Mouse (Mus musculus) erythroblast, embryonic 14.5 days (primary cell): Measurements from ENCODE around the gene Catsperg1. TPM values are rescaled to one million over a fixed set of nuclear protein-coding genes. Genes with fewer than 3 reads are reported as not detected.
"Not testable (repeated sequence)": the region's sequence is repeated elsewhere in the genome, so short reads cannot be mapped to it uniquely, and the experiment has no call there.

Experiments
- H3K27me3 ChIP-seq: 2 replicates; pipeline ENCODE4 v1.6.1; 2012; ENCODE audit warnings: inconsistent platforms; ENCODE audit not compliant: control insufficient read depth
- H3K36me3 ChIP-seq: 2 replicates; pipeline ENCODE4 v1.6.1; 2012; ENCODE audit warnings: mild to moderate bottlenecking, inconsistent platforms; ENCODE audit not compliant: control insufficient read depth
- H3K4me1 ChIP-seq: 2 replicates; pipeline ENCODE4 v1.6.1; 2012; ENCODE audit warnings: inconsistent platforms; ENCODE audit not compliant: control insufficient read depth
- H3K4me3 ChIP-seq: replicated peaks from 2 replicates; pipeline ENCODE3; 2012; ENCODE audit warnings: moderate library complexity, mild to moderate bottlenecking, inconsistent platforms
- H3K9me3 ChIP-seq: 2 replicates; pipeline ENCODE4 v1.6.1; 2012; ENCODE audit warnings: low read length, inconsistent platforms, mixed read lengths; ENCODE audit not compliant: control insufficient read depth
- GATA1 ChIP-seq: IDR thresholded peaks from 2 replicates; pipeline ENCODE4 v1.6.1; 2012; ENCODE audit warnings: low read length, inconsistent platforms, mixed read lengths
- TAL1 ChIP-seq: IDR thresholded peaks from 3 replicates; pipeline ENCODE4 v1.6.1; 2012; ENCODE audit warnings: low read length, inconsistent platforms, mixed read lengths
- polyA plus RNA-seq: library from polyadenylated mRNA; stranded (reverse); fragments of >175 nt; gene quantifications from 2 replicates; pipeline ENCODE4 v1.2.3, GENCODE M21; 2012

The Catsperg1 gene
- polyA plus RNA-seq, 1 experiment, result not detected

DNA sequence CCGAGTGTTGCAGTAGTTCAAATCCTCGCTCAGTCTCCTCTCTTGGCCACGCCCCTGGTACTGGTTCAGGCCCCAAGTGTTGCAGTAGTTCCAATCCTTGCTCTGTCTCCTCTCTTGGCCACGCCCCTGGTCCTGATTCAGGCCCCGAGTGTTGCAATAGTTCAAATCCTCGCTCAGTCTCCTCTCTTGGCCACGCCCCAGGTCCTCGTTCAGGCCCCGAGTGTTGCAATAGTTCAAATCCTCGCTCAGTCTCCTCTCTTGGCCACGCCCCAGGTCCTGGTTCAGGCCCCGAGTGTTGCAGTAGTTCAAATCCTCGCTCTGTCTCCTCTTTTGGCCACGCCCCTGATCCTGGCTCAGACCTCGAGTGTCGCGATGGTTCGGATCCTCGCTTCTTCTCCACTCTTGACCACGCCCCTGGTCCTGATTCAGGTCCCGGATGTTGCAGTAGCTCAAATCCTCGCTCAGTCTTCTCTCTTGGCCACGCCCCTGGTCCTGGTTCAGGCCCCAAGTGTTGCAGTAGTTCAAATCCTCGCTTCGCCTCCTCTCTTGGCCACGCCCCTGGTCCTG, 1.6 kb downstream of the Catsperg1 start:
- H3K36me3 ChIP-seq, result no peaks in the 10 kb centered on the region
- H3K27me3 ChIP-seq, result peaks cover 12% of the 10 kb centered on the region
- peak overlapping the region; percentile 48 for H3K4me3 ChIP-seq
- H3K4me1 ChIP-seq, result peaks cover 26% of the 10 kb centered on the region
- peaks cover 4% of the 10 kb centered on the region; the same call in 1 of the 2 replicates for H3K9me3 ChIP-seq
- TF ChIP-seq GATA1 (no peak), TAL1 (no peak)

DNA sequence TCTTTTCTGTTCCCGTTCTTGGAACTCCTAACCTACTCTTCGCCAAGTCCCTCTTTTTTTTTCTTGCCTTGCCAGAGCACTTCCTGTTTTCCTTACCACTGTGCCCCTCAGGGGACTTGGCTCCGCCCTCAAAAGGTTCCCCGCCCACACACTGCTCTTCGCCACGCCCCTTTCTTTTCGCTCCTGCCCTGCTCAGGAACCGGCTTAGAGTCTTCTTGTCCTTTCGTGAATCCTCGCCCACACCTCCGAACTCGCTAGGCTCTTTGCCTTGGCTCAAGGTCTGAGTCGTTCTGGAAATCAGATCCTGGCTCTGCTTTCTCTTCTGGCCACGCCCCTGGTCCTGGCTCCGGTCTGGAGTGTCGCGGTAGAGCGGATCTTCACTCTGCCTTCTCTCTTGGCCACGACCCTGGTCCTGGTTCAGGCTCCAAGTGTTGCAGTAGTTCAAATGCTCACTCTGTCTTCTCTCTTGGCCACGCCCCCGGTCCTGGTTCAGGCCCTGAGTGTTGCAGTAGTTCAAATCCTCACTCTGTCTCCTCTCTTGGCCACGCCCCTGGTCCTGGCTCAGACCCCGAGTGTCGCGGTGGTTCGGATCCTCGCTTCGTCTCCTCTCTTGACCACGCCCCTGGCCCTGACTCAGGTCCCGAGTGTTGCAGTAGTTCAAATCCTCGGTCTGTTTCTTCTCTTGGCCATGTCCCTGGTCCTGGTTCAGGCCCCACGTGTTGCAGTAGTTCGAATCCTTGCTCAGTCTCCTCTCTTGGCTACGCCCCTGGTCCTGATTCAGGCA, 2.2 kb downstream of the Catsperg1 start:
- Histone ChIP-seq H3K36me3 (no peaks in the 10 kb centered on the region), H3K9me3 (peaks cover 4% of the 10 kb centered on the region; the same call in 1 of the 2 replicates), H3K27me3 (peaks cover 12% of the 10 kb centered on the region), H3K4me1 (peaks cover 26% of the 10 kb centered on the region), H3K4me3 (peak overlapping the region; percentile 48)
- no peak for TF ChIP-seq GATA1
- TF ChIP-seq TAL1, result no peak

DNA sequence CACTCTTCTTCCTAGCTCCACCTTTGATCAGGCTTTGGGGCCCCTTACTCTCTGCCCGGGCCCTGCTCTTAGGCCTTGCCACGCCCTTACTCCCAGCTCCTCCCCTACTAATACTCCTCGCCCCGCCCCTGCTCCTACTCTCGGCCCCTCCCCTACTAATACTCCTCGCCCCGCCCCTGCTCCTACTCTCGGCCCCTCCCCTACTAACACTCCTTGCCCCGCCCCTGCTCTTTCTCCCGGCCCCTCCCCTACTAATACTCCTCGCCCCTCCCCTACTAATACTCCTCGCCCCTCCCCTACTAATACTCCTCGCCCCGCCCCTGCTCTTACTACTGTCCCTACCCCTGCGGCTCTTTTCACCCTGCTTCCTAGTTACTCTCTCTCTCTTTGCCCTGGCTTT, 2.8 kb downstream of the Catsperg1 start:
- Histone ChIP-seq H3K27me3 (peaks cover 12% of the 10 kb centered on the region), H3K4me3 (peak overlapping the region; percentile 48), H3K4me1 (peaks cover 26% of the 10 kb centered on the region)
- H3K36me3 ChIP-seq, H3K9me3 ChIP-seq: not testable (repeated sequence)

DNA sequence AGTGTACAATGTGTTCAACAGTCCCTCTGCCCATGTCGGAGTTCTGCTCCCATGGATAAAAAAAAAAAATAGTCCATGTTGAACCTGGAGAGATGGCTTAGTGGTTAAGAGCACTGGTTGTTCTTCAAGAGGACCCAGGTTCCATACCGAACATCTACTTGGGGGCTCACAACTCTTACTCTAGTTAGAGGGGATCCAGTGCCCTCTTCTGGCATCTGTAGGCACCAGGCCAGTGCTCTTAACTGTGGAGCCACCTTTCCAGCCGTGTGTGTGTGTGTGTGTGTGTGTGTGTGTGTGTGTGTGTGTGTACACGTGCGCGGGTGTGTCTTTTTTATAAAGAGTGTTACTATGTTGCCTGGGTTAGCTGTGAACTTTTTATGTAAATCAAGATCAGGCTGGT, 11.3 kb downstream of the Catsperg1 start:
- H3K4me3 ChIP-seq, result no peak overlapping the region
- no peaks in the 10 kb centered on the region for H3K27me3 ChIP-seq
- TF ChIP-seq GATA1 (no peak), TAL1 (no peak)

DNA sequence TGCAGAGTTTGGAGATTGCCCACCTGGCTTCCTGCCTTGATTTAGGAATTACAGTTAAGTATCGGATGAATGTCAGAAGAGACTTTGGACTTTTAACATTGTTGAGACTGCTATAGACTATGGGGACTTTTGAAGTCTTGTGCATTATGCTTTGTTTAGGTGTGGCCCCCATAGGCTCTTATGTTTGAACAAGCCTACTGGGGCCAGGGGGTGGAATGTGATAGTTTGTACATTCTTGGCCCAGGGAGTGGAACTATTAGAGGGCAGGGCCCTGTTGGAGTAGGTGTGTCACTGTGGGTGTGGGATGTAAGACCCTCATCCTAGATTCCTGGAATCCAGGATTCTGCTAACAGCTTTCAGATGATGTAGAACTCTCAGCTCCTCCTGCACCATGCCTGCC, 19.6 kb downstream of the Catsperg1 start:
- H3K27me3 ChIP-seq, H3K36me3 ChIP-seq, H3K9me3 ChIP-seq, H3K4me3 ChIP-seq, H3K4me1 ChIP-seq: not testable (repeated sequence)

More for the DNA sequence above, 11.3 kb downstream of the Catsperg1 start:
- H3K9me3 ChIP-seq, result no peaks in the 10 kb centered on the region
- no peaks in the 10 kb centered on the region for H3K36me3 ChIP-seq
- no peaks in the 10 kb centered on the region for H3K4me1 ChIP-seq

DNA sequence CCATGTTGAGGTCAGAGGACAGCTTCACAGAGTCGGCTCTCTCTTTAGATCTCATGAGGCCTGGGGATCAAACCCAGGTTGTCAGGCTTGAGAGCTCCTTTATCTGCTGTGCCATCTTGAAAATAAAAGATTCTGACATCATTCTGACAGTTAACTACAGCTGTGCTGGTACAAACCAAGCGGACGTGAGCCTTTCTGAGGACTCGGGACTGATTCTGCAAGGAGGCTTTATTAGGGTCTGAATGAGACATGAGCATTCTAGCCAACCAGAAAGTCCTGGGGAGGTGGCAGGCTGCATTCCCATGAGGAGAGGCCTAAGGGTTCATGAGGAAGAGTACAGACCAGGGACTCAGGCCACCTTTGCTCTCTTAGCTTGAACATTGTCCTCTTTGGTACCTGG, 32.5 kb downstream of the Catsperg1 start:
- Histone ChIP-seq H3K36me3 (peaks cover 24% of the 10 kb centered on the region), H3K4me1 (peaks cover 25% of the 10 kb centered on the region)
- H3K9me3 ChIP-seq, H3K4me3 ChIP-seq, H3K27me3 ChIP-seq: not testable (repeated sequence)

DNA sequence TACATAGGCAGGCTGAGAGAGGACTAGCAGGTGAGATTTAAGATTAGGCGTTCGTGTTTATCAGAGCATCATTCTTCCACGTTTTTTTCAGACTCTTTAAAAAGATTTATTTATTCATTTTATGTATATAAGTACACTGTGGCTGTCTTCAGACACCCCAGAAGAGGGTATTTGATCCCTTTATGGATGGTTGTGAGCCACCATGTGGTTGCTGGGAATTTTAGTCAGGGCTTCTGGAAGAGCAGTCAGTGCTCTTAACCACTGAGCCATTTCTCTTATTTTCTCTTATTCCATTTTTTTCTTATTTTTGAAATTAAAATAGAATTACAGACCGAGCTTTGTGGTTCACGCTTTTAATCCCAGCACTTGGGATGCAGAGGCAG, 33.0 kb downstream of the Catsperg1 start:
- peak overlapping the region; percentile 82 for H3K4me3 ChIP-seq
- H3K4me1 ChIP-seq, result peaks cover 25% of the 10 kb centered on the region
- H3K9me3 ChIP-seq, result no peaks in the 10 kb centered on the region
- TF ChIP-seq TAL1 (no peak), GATA1 (no peak)
- H3K27me3 ChIP-seq, result no peaks in the 10 kb centered on the region
- H3K36me3 ChIP-seq, result peaks cover 28% of the 10 kb centered on the region

DNA sequence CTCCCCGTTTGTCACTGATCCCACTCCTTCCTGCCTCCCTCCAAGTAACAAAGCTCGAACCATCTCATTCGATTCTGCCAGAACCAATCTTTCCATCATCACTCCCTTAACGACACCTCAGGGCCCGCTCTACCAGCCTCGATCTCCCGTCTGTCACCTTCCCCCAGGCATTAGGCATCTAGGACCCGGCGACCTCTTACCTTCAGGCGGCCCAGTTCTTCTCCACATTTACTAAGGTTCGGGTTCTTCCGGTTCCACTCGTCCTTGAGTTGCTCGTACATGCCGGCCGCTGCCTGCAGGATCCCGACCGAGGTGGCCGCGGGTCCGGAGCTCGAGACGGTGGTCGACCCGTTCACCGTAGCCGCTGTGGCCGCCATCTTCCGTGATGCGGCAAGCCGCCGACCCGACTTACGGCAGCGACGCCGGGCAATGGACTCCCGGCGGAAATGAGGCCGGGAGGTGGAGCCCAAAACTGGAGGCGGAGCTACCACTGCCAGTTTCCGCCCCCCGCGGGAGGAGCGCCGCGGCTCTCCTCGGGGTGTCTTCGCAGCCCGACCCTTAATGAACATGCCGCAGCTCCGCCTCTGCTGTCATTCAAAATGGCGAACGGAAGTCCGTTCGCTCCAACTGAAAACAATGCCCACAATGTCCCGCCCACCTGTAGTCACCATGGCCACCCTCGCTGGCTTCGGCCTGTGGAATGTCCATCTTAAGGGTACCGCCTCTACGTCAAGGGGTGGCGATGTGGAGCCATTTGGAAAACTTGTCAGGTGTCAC, 33.6 kb downstream of the Catsperg1 start, which contains the start of gene Psmd8:
Gene Psmd8 (minus strand): TSS at position 625 of the 777 bp plus-strand sequence.
- peaks cover 25% of the 10 kb centered on the region for H3K4me1 ChIP-seq
- H3K36me3 ChIP-seq, result peaks cover 34% of the 10 kb centered on the region
- H3K27me3 ChIP-seq, result no peaks in the 10 kb centered on the region
- H3K9me3 ChIP-seq, result no peaks in the 10 kb centered on the region
- TF ChIP-seq TAL1 (no peak), GATA1 (no peak)
- H3K4me3 ChIP-seq, result peak within 1 kb of the TSS; percentile 82

DNA sequence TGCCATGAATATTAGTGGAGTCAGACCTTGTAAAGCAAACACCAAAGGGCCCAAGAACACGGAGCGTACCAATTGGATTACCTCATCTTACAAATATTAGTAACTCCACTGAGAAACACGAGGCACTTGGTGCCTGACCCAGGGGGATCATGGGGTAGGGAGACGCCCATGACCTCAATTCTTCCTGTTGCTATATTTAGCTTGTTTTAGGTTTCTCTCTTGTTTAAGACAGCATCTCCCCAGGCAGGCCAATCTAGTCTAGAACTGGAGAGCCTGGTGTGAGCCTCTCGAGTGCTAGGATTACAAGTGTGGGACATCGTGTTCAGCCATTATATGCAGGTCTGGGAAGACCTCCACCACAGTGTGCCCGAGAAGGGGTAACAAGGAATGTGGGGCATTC, 34.5 kb downstream of the Catsperg1 start:
- Histone ChIP-seq H3K27me3 (no peaks in the 10 kb centered on the region), H3K36me3 (peaks cover 44% of the 10 kb centered on the region), H3K9me3 (no peaks in the 10 kb centered on the region), H3K4me3 (peak overlapping the region; percentile 82), H3K4me1 (peaks cover 25% of the 10 kb centered on the region)
- no peak for TF ChIP-seq GATA1
- TF ChIP-seq TAL1, result no peak
